Mouse (Mus musculus) myocyte (in vitro differentiated cells): Measurements from ENCODE around the gene Trp53i13. TPM values are rescaled to one million over a fixed set of nuclear protein-coding genes. Genes with fewer than 3 reads are reported as not detected.
A peak's percentile ranks its signal among the peaks of the same experiment; 100 is the strongest.

ENCODE experiments used
- H3K27me3 ChIP-seq: one replicate; pipeline ENCODE4 v1.6.1; 2011; ENCODE audit not compliant: control insufficient read depth, insufficient read depth, insufficient read length
- H3K36me3 ChIP-seq: one replicate; pipeline ENCODE4 v1.6.1; 2011; ENCODE audit not compliant: control insufficient read depth, insufficient read depth
- H3K4me2 ChIP-seq: one replicate; pipeline ENCODE4 v1.6.1; 2011; ENCODE audit warnings: low read depth, control low read depth
- H3K4me3 ChIP-seq: one replicate; pipeline ENCODE4 v1.5.1; 2011; ENCODE audit warnings: mild to moderate bottlenecking, control low read depth, moderate library complexity
- H3K79me2 ChIP-seq: one replicate; pipeline ENCODE4 v1.6.1; 2011; ENCODE audit not compliant: control insufficient read depth, insufficient read depth
- H3ac ChIP-seq: one replicate; pipeline ENCODE4 v1.6.1; 2011; ENCODE audit not compliant: control insufficient read depth, insufficient read length
- CEBPB ChIP-seq: IDR thresholded peaks from 2 replicates; pipeline ENCODE4 v1.6.1; 2011; ENCODE audit warnings: mild to moderate bottlenecking, moderate library complexity; ENCODE audit not compliant: poor library complexity, insufficient read depth, severe bottlenecking
- E2F4 ChIP-seq: IDR thresholded peaks from one replicate; pipeline ENCODE4 v1.6.1; 2011; ENCODE audit warnings: mild to moderate bottlenecking, control low read depth, moderate library complexity; ENCODE audit not compliant: insufficient read depth
- MAX ChIP-seq: IDR thresholded peaks from one replicate; pipeline ENCODE4 v1.6.1; 2011; ENCODE audit warnings: low read depth, mild to moderate bottlenecking, control low read depth
- MYOD1 ChIP-seq, 3 experiments: IDR thresholded peaks; one replicate each; pipeline ENCODE4 v1.6.1; 2011; ENCODE audit warnings: control low read depth in 2 of 3, low read depth in 2 of 3, mild to moderate bottlenecking in 2 of 3, moderate library complexity in 1 of 3; ENCODE audit not compliant: insufficient read length in 2 of 3, control insufficient read depth in 1 of 3
- MYOG ChIP-seq, 3 experiments: IDR thresholded peaks; one replicate each; pipeline ENCODE4 v1.6.1; 2011; ENCODE audit warnings: control low read depth in 2 of 3, low read depth in 2 of 3, mild to moderate bottlenecking in 2 of 3; ENCODE audit not compliant: insufficient read length in 2 of 3, control insufficient read depth in 1 of 3, insufficient read depth in 1 of 3
- POLR2A ChIP-seq: IDR thresholded peaks from one replicate; pipeline ENCODE4 v1.6.1; 2011; ENCODE audit warnings: low read depth, mild to moderate bottlenecking, control low read depth, moderate library complexity; ENCODE audit not compliant: insufficient read length
- POLR2AphosphoS2 ChIP-seq: IDR thresholded peaks from one replicate; pipeline ENCODE4 v1.6.1; 2011; ENCODE audit warnings: low read depth, control low read depth; ENCODE audit not compliant: insufficient read length
- REST ChIP-seq: IDR thresholded peaks from one replicate; pipeline ENCODE4 v1.6.1; 2011; ENCODE audit warnings: mild to moderate bottlenecking, control low read depth, moderate library complexity; ENCODE audit not compliant: insufficient read depth, insufficient read length
- SRF ChIP-seq: IDR thresholded peaks from one replicate; pipeline ENCODE4 v1.6.1; 2011; ENCODE audit warnings: low read depth; ENCODE audit not compliant: control insufficient read depth, insufficient read length
- TCF12 ChIP-seq: IDR thresholded peaks from one replicate; pipeline ENCODE4 v1.6.1; 2011; ENCODE audit warnings: mild to moderate bottlenecking, control low read depth; ENCODE audit not compliant: poor library complexity, insufficient read depth, severe bottlenecking
- TCF3 ChIP-seq: IDR thresholded peaks from one replicate; pipeline ENCODE4 v1.6.1; 2011; ENCODE audit warnings: low read depth, control low read depth; ENCODE audit not compliant: insufficient read length
- USF1 ChIP-seq: IDR thresholded peaks from one replicate; pipeline ENCODE4 v1.6.1; 2011; ENCODE audit warnings: low read depth, mild to moderate bottlenecking, control low read depth, moderate library complexity
- polyA plus RNA-seq: library from polyadenylated mRNA; unstranded; fragments of >200 nt; fragmentation: generic; extraction: Trizol; gene quantifications from one replicate; pipeline ENCODE4 v1.2.1, GENCODE M21; 2012; ENCODE audit warnings: missing spikeins

The Trp53i13 gene
- polyA plus RNA-seq, 1 experiment = 23.7 TPM

- Histone ChIP-seq H3K27me3 (no peaks in the 10 kb centered on the region), H3K4me2 (no peak overlapping the region), H3ac (no peak overlapping the region), H3K4me3 (no peak overlapping the region), H3K79me2 (peaks cover 16% of the 10 kb centered on the region), H3K36me3 (peaks cover 22% of the 10 kb centered on the region)
- no peak for TF ChIP-seq CEBPB
- TF ChIP-seq POLR2AphosphoS2 = peak; percentile 8
- TF ChIP-seq TCF12 = no peak
- no peak for TF ChIP-seq USF1
- TF ChIP-seq E2F4 = no peak
Measured at GRCm38 (mm10) chr11:77502481-77502880, 13.3 kb downstream of the Trp53i13 start.

DNA sequence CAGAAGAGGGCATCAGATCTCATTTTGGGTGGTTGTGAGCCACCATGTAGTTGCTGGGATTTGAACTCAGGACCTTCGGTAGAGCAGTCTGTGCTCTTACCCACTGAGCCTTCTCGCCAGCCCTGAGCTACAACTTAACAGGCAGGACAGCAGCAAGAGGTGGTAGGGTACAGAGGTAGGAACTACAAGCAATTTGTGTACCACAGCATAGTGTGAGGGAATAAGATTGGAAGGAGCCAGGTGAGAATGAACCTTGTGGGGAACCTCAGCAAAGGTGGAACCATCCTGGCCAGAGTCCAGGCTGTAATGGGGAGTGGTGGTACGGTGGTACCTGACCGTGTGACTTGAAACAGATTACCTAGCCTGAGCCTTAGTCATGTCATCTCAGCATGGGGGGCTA lies 13.8 kb downstream of the Trp53i13 start:
- TF ChIP-seq USF1 (no peak), POLR2AphosphoS2 (no peak), TCF3 (no peak), MYOD1 (IDR thresholded peaks at IDR 0.05; ENCODE audit: control insufficient read depth in 1 of 3, insufficient read length in 2 of 3, low read depth in 2 of 3) (no peak), SRF (no peak), MAX (no peak), TCF12 (no peak), E2F4 (no peak), CEBPB (no peak), REST (no peak), MYOG (IDR thresholded peaks at IDR 0.05; ENCODE audit: control insufficient read depth in 1 of 3, insufficient read depth in 1 of 3, insufficient read length in 2 of 3, low read depth in 2 of 3) (no peak), POLR2A (no peak)
- no peak overlapping the region for H3K4me2 ChIP-seq
- H3K27me3 ChIP-seq = no peaks in the 10 kb centered on the region
- no peak overlapping the region for H3K4me3 ChIP-seq
- H3K79me2 ChIP-seq = peaks cover 22% of the 10 kb centered on the region
- H3ac ChIP-seq = no peak overlapping the region
- H3K36me3 ChIP-seq = peaks cover 20% of the 10 kb centered on the region

DNA sequence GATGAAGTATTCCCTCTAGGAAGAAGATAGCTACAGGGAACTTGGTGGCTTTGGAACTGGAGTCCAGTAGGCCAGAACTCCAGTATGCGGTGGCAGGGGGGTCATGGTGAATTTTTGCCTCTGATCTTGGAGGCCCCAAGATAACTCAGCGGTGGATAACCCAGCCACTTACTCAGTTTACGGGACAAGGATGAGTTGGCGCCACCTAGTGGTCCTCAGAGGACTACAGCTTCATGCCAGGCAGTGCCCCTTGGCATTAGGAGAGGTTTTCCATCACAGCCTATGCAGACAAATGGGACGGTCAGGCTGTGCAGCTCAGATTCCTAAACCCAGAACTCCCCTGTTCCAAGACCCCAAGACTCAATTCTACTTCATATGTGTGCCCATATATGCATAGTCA lies 14.4 kb downstream of the Trp53i13 start:
- peaks cover 27% of the 10 kb centered on the region for H3K79me2 ChIP-seq
- no peak overlapping the region for H3K4me2 ChIP-seq
- TF ChIP-seq SRF (peak; percentile 16), MYOG (IDR thresholded peaks at IDR 0.05; ENCODE audit: control insufficient read depth in 1 of 3, insufficient read depth in 1 of 3, insufficient read length in 2 of 3, low read depth in 2 of 3) (no peak)
- no peak overlapping the region for H3K4me3 ChIP-seq
- H3K27me3 ChIP-seq = no peaks in the 10 kb centered on the region
- H3K36me3 ChIP-seq = peaks cover 16% of the 10 kb centered on the region
- H3ac ChIP-seq = no peak overlapping the region

GRCm38 (mm10) chr11:77500361-77501325 lies 15.1 kb downstream of the Trp53i13 start:
- Histone ChIP-seq H3K36me3 (peaks cover 11% of the 10 kb centered on the region), H3K4me2 (no peak overlapping the region), H3ac (no peak overlapping the region), H3K4me3 (no peak overlapping the region), H3K79me2 (peaks cover 35% of the 10 kb centered on the region), H3K27me3 (no peaks in the 10 kb centered on the region)
- TF ChIP-seq MYOG (IDR thresholded peaks at IDR 0.05; ENCODE audit: control insufficient read depth in 1 of 3, insufficient read depth in 1 of 3, insufficient read length in 2 of 3, low read depth in 2 of 3) (peak in 1 of 3 experiments; percentile 71), MYOD1 (IDR thresholded peaks at IDR 0.05; ENCODE audit: control insufficient read depth in 1 of 3, insufficient read length in 2 of 3, low read depth in 2 of 3) (peak in 2 of 3 experiments; percentile 53 to 77), POLR2AphosphoS2 (no peak)

DNA sequence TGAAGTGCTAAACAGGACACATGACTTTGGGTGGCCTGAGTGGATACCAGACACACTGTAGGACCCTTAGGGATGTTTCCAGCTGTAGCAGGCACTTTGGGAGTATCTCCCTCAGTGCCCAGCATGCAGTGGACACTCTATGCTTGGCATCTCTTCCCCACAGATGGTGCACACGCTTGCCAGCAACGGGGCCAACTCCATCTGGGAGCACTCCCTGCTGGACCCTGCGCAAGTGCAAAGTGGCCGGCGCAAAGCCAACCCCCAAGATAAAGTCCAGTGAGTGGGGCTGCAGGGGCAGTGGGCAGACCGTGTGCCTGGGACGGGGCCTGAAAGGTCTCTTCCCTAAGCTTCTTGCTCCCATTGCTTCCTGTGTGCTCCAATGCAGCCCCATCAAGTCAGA lies 16.4 kb downstream of the Trp53i13 start:
- Histone ChIP-seq H3K27me3 (no peaks in the 10 kb centered on the region), H3K36me3 (peaks cover 7% of the 10 kb centered on the region)

More for the DNA sequence above, 16.4 kb downstream of the Trp53i13 start:
- no peak for TF ChIP-seq REST
- no peak for TF ChIP-seq MYOD1 (IDR thresholded peaks at IDR 0.05; ENCODE audit: control insufficient read depth in 1 of 3, insufficient read length in 2 of 3, low read depth in 2 of 3)
- no peak for TF ChIP-seq POLR2A
- no peak for TF ChIP-seq CEBPB
- TF ChIP-seq POLR2AphosphoS2 = no peak
- TF ChIP-seq MAX = no peak
- TF ChIP-seq MYOG (IDR thresholded peaks at IDR 0.05; ENCODE audit: control insufficient read depth in 1 of 3, insufficient read depth in 1 of 3, insufficient read length in 2 of 3, low read depth in 2 of 3) = no peak
- TF ChIP-seq USF1 = no peak
- no peak for TF ChIP-seq TCF3
- TF ChIP-seq SRF = no peak
- no peak for TF ChIP-seq E2F4
- no peak for TF ChIP-seq TCF12
- H3K79me2 ChIP-seq = peaks cover 48% of the 10 kb centered on the region
- no peak overlapping the region for H3K4me3 ChIP-seq
- H3K4me2 ChIP-seq = no peak overlapping the region
- H3ac ChIP-seq = no peak overlapping the region
